In the genomic region with DNA sequence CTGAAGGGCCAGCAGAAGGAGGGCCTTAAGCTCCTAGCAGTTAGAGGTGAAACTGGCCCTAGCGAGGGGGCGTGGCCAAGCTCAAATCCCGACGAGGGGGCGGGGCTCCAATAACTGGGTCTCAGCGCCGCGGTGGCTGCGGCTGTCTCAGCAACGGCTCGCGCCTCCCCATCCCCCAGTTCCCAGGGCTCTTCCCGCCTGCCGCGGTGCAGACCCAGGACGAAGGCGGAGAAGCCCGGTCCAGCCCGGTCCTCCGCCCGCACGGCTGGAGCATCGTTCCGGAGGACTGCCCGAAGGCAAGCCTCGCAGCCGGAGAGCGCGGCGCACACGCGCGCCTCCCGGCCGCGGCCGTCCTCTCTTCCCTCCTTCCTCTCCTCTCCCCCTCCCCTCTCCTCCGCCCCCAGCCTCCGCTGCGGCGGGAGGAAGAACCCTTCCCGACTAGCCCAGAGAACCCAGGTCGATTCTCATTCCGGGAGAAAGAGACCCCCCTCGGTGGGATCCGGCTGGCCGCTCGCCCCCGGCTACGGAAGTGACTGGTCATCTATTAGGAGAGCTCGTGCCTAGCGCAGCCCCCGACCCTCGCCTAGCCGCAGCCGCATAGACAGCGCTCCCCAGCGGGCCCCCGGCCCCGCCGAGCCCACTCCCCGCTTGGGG, we compare ENCODE assay signal across 9 mouse cellular contexts. TPM values are rescaled to one million over a fixed set of nuclear protein-coding genes. Genes with fewer than 3 reads are reported as not detected.
DNase-seq lines count a peak whose midpoint lies in the region; ATAC-seq lines count a peak whose summit lies in the region.
"Had no signal": no experiment of that assay in that cellular context is flagged by ENCODE, and none has a peak within 500 bp of the region (broad histone marks: within the 10 kb centered on the region; RNA-seq: fewer than 3 reads in every experiment).

No protein-coding gene starts in this region.

- H3K36me3 ChIP-seq in intestine, embryonic 15.5 days: no peaks in the 10 kb centered on the region

- H3K9ac ChIP-seq in intestine, embryonic 15.5 days: peak overlapping the region; percentile 66

- peak overlapping the region; percentile 87 for H3K27ac ChIP-seq in intestine, embryonic 15.5 days

- DNase-seq in adrenal gland, adult 18-20 months (ENCODE audit: low spot score in 2 of 2): peak; percentile 76 to 82
- DNase-seq in embryo, embryonic 10.5 days (ENCODE audit: low spot score): peak; percentile 91
- peak; percentile 76 to 80 for DNase-seq in gastrocnemius, postnatal 36 days
- DNase-seq in left cerebral cortex, postnatal 14 days (ENCODE audit: low spot score in 2 of 2): peak; percentile 66 to 73
- DNase-seq in right cerebral cortex, postnatal 36 days (ENCODE audit: low spot score in 2 of 2): peak; percentile 66 to 70
- DNase-seq in yolk sac, embryonic 10.5 days (ENCODE audit: low spot score): peak; percentile 85

- intact Hi-C loops in gastrocnemius, postnatal 36 days (cut with DNase I): no loop called here
- intact Hi-C loops in left cerebral cortex, postnatal 14 days (cut with DNase I): no loop called here

- ATAC-seq in intestine, embryonic 15.5 days: peak; percentile 91
- ATAC-seq in megakaryocyte-erythroid progenitor cell, adult 5-6 weeks (replicated peaks; ENCODE audit: low FRiP score, low TSS enrichment, poor library complexity, severe bottlenecking): peak; percentile 52

- no peaks in the 10 kb centered on the region for H3K27me3 ChIP-seq in intestine, embryonic 15.5 days (replicated peaks)

- H3K9me3 ChIP-seq in intestine, embryonic 15.5 days: no peaks in the 10 kb centered on the region

- H3K4me1 ChIP-seq in intestine, embryonic 15.5 days (replicated peaks): 0 out of 2 replicates have a peak, but pooled peaks cover 2% of the 10 kb centered on the region

- peak overlapping the region; percentile 63 for H3K4me2 ChIP-seq in intestine, embryonic 15.5 days (replicated peaks)

- 21% methylated on average over 34 of the region's 62 CpGs for WGBS in intestine, embryonic 15.5 days

- peak overlapping the region; percentile 61 for H3K4me3 ChIP-seq in intestine, embryonic 15.5 days (replicated peaks)

RNA-seq across cellular contexts. Expression of gene Fgd1, which starts 1.0 kb away (rescaled TPM):
- total RNA-seq in adrenal gland, adult 18-20 months (2021): 10 to 100 TPM; 11.9 to 15.7 TPM
- 1 to 10 TPM; 2.0 to 2.1 TPM for total RNA-seq in gastrocnemius, postnatal 36 days (2021)
- 6.8 and 7.1 TPM in 2 replicates for polyA plus RNA-seq in intestine, embryonic 15.5 days (2015; fragmentation: Nextera tagmentation; extraction: Ambion mirVana)
- total RNA-seq in left cerebral cortex, postnatal 14 days (2021): 10 to 100 TPM; 21.6 to 23.0 TPM
- 0.77 and 2.9 TPM in 2 replicates for total RNA-seq in megakaryocyte-erythroid progenitor cell, adult 5-6 weeks (2014; fragmentation: Nextera tagmentation)
- 0.23 and 2.8 TPM in 2 replicates for total RNA-seq in megakaryocyte-erythroid progenitor cell, adult 5-6 weeks (2017)
- total RNA-seq: neutrophil, adult 5-6 weeks had no signal

RNA-seq across cellular contexts. Expression of gene Gnl3l, which starts 29.8 kb away (rescaled TPM):
- 10 to 100 TPM; 60.1 to 75.5 TPM for total RNA-seq in adrenal gland, adult 18-20 months (2021)
- total RNA-seq in gastrocnemius, postnatal 36 days (2021): 10 to 100 TPM; 28.0 to 36.6 TPM
- 26.2 and 28.0 TPM in 2 replicates for polyA plus RNA-seq in intestine, embryonic 15.5 days (2015; fragmentation: Nextera tagmentation; extraction: Ambion mirVana)
- 100 to 1,000 TPM; 206 to 207 TPM for total RNA-seq in left cerebral cortex, postnatal 14 days (2021)
- total RNA-seq in megakaryocyte-erythroid progenitor cell, adult 5-6 weeks (2014; fragmentation: Nextera tagmentation): 40.8 and 54.2 TPM in 2 replicates
- 53.7 and 54.1 TPM in 2 replicates for total RNA-seq in megakaryocyte-erythroid progenitor cell, adult 5-6 weeks (2017)

RNA-seq across cellular contexts. Expression of gene Tsr2, which starts 49.4 kb away (rescaled TPM):
- 10 to 100 TPM; 42.9 to 49.3 TPM for total RNA-seq in adrenal gland, adult 18-20 months (2021)
- total RNA-seq in gastrocnemius, postnatal 36 days (2021): 1 to 10 TPM; 5.6 to 6.4 TPM
- 29.9 and 32.7 TPM in 2 replicates for polyA plus RNA-seq in intestine, embryonic 15.5 days (2015; fragmentation: Nextera tagmentation; extraction: Ambion mirVana)
- total RNA-seq in left cerebral cortex, postnatal 14 days (2021): 10 to 100 TPM; 61.8 to 63.0 TPM
- 22.3 and 55.6 TPM in 2 replicates for total RNA-seq in megakaryocyte-erythroid progenitor cell, adult 5-6 weeks (2014; fragmentation: Nextera tagmentation)
- 41.6 and 61.8 TPM in 2 replicates for total RNA-seq in megakaryocyte-erythroid progenitor cell, adult 5-6 weeks (2017)

Comparison
In these comparisons a context has a peak if more than half of its experiments do, and no peak if none do; other contexts are left out.
1. Peak in every context shown above with its lines: DNase-seq, ATAC-seq, H3K4me3 ChIP-seq and H3K27ac ChIP-seq.